Mouse (Mus musculus) CD8-positive naive resting alpha-beta T cell, adult 2 months (primary cell): ENCODE measurements around the gene Vps36.
A peak's percentile ranks its signal among the peaks of the same experiment; 100 is the strongest.

Experiments
- DNase-seq, 2 experiments: peaks; one replicate each; pipeline ENCODE4 v3.0.0; 2022; ENCODE audit warnings: low read depth in 2 of 2, low spot score in 2 of 2

Vps36 gene

DNA sequence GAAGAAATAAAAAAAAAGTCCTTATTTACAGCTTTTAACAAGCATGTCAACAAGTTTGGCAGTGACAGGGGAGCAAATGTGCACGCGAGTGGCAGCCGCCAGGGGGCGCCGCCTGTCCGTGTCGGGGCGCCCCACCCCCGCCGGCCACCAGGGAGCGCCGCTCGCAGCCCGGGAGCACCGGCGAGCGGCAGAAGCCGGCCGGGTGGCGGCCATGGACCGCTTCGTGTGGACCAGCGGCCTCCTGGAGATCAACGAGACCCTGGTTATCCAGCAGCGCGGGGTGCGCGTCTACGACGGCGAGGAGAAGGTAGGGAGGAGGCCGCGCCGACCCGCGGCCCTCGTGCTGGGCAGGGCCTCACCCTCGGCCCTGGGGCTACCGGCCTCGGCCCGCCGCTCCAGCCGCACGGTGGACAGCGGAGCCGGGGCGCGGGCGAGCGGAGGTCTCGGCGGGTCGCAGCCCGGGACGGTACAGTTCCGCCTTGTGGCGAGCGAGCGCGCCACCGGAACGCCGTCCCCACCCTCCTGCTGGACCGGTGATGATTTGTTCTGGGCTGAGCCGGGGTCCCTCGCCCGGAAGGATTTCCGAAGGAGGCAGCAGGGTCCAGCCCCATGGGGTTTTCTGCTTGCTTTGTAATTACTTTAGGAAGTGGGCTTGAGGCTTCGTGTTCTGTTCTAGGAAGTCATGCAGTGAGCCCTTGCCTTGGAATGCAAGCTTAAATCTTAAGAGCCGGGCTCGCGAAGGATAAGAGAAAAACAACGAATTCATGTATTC lies at the start of gene Vps36:
Gene Vps36, plus strand, starts transcription at position 150 of the 772 bp plus-strand sequence.
- peak; percentile 85 to 88 for DNase-seq

DNA sequence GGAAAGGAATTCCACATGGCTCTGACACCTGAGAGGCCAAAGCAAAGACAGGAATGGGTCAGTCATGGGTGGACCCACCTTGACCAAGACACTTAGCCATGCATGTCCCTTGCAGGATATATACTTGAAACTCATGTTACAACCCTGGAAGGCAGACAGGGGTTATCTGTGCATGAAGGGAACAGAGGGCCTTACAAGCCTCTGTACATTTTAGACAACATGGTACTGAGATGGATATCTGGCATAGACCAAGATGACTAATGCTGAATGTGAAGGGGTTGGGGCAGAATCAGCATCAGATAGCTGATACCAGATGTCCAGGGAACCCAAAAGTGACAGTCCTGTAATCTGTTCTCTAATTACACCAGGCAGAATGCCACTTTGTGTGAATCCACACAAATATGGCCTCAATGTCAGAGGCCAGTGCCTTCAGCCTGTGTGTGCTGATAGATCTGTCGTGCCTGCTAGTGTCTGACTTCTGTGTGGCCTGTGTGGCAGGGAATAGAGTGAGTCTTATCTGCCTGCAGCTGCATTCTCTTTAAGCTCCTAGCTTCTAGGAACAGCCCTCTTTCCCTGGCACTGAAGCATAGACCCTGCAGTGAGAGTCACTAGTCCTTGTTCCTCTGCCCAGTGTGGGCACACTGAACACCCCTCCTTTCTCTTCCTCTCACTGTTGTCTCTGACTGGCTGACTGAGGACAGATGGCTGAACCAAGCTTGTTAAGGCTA lies 48.7 kb upstream of the Vps36 start:
- no peak for DNase-seq

DNA sequence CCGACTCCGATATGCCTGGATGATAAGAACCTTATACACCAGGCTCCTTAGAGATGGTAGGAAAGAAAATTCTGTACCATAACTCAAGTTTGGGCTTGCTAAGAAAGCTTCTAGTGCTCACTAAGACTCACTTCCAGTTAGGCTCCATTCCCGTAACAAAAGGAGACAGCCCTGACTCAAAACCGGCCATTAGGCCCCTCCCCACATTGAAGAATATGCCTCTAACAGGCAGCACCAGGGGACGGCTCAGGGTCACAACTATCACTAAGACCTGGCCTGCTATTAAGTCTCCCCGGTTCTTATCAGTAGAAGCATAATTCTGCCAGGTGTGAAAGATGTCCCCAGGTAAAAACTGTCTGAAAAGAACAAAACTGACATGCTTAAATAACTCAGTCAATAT lies 46.8 kb upstream of the Vps36 start:
- DNase-seq, result no peak

DNA sequence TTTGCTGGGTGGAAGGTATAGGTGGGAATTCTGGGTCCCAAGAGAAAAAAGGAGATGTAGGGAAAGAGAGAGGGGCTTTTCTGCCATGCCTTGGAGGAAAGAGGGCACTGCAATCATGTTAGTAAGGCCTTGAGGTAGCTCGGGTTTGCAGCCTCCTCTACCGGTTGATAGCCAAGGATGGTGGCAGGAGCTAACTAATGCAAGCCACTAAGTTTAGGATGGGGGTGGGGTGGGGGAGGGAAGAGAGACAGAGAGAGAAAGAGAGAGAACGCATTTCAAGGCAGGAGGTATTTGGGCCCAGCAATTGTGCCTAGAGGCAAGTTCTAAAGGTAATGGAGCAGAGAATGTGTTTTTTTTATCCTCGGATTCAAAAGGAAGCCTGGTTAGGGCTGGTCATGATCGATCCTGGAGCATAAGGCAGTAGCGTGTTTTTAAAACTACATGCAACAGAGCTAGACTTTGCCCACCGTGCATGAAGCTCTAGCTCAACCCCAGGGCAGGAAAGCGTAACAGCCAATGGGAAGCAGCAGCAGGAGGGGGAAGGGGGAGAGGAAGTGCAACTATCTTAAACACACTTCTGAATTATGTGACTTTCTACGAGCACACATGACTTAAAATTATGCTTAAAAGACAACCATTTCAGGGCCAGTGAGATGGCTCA lies 44.8 kb upstream of the Vps36 start:
- no peak for DNase-seq

DNA sequence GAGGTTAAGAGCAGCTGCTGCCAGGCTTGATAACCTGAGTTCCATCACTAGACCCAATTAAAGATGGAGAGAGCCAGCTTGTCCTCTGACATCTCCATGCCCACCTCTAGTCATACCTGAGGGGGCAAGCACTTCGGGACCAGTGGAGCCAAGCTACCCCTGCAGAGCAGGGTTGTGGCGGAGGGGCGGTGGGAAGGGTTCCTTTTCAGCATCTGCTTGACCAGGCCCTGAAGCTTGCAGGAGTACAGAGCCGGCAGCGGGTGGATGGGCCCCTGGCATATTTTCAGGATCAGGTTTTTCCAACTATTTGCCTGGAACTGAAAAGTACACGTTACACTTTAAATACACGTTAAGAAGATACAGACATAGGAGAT lies 44.3 kb upstream of the Vps36 start:
- no peak for DNase-seq

DNA sequence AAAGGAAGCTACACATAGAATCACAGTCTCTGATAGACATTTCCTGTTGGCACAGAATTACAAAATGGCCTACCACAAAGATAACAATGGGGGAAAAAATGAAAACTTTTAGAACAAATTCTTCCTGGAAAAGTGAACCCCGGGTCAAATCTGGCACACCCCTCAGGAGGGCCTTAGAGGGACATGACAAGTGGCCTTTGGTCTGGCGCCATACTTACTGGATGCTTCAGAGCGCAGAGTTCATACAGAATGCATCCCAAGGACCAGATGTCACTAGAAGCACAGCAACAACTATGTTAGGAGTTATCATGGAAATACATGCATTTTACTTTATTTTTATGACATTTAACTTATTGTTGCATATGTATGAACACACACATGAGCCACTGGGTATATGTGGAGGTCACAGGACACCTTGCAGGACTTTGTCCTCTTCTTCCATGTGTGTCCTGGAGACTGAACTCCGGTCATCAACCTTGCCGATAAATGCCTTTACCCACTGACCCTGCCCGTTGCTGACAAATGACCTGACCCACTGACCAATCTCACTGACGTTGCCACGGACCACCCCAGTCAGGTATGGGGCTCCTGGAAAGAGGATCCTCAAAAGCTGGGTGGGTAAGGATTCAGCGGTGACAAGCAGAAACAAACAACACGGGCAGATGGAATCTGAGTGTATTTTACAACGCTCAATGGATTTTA lies 42.8 kb upstream of the Vps36 start:
- no peak for DNase-seq

DNA sequence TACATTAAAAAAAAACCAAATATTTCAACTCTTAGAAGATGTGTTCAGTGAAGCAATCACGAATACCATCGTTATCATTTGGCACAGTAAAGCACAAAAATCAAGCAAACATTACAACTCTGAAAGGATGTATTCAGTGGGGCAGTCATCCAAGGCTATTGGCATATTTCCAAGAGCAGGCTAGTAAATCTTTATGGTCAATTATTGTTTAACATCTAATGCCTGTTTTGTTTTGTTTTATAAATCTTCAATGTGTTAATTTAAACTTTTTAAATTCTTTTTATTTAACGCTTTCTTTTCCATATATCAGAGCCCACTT lies 42.3 kb upstream of the Vps36 start:
- no peak for DNase-seq

DNA sequence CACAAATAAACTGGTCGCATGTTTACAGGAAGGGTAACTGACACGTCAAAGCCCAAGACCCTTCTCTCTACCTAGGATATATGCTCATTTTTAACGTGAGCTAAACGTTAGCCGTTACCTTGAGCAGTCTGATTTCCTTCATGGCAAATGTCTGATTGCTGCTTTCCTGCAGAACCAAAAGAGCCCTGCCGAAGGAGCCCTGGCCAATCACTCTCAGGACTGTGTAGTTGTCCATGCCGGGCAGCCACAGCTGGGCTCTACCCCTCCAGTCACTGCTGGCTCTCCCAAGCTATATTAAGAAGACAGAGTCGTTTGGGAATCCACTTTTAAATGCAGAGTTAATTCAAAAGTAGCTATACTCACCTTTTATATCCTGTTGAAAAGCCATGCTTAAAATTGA lies 30.4 kb upstream of the Vps36 start:
- DNase-seq, result no peak

DNA sequence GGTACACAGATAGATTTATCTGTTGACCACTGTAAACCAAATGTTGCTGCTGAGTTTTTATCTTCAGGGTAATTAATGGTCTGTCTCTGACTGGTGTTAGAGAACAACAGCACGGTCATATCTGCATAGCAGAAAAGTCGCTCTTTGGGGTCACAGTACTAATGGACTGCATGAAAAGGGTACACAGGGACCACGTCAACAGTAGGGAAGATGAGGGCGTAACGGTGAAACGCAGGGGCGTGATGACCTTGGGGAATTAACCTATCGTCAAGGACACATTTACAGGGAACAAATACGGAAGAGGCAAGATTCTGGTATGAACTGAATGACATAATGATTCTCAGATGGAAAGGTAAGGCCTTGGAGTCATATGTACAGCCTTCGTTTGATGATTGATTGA lies 28.2 kb upstream of the Vps36 start:
- DNase-seq, result no peak

DNA sequence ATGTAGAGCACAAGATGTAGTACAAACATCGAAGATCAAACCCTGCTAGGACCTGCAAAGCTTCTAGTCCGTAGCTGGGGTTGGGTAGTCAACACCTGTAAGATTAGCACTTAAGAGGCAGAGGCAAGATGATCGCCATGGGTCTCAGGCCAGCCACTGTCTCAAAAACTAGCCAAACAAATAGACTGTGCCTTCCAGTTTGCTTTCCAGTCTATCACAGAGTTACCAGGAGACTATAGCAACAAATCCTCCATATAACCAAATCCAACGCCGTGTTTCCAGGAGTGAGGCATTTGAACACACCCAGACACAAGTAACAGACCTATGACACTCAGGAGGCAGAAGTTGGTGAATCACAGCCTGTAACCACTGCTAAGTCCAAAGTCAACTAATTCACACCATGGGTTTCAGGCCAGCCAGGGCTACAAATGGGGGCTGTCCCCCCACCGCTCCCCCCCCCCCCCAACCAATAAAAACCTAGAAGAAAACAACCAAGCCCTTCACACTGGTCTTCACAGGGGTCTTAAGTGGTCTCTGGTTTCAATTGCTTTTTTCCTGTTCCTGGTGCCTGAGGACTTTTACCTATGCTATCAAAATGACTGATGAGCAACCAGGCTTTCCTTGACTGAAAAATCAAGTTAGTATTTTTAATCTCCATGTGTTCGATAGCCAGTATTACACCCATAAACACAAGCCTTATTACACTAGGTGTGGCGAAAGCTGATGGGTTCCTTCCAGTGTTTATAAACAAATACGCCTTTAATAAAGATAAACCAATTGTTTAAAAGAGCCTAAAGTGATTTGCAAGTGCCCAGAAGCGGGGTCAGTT lies 27.1 kb upstream of the Vps36 start:
- DNase-seq, result no peak

DNA sequence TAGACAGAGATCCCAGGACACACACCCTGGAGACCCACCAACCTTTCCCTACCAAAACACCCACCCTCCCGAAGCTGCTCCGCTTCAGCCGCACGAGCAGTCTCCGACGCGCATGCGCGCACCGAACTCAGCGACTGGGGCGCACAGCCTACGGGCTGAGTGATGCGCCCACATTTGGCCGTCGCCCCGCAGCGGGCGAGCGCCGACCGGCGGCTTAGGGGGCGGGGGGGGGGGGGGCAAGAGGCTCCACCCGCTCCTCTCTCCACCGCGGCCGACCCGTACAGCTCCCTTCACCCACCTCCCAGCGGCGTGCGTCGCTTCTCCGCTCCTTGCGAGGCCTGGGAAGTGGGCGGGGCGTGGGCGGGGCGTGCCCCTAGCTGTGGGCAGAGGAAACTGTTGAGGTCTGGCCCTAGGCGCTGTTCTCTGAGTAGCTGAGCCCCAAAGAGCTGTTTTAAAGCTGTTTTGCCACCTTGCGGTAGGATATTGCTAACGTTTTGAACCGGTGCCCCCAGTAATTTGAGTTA lies 26.5 kb upstream of the Vps36 start, which contains the start of gene Nek3:
Gene Nek3, minus strand, starts transcription at position 356 of the 524 bp plus-strand sequence.
- peak; percentile 74 to 76 for DNase-seq

DNA sequence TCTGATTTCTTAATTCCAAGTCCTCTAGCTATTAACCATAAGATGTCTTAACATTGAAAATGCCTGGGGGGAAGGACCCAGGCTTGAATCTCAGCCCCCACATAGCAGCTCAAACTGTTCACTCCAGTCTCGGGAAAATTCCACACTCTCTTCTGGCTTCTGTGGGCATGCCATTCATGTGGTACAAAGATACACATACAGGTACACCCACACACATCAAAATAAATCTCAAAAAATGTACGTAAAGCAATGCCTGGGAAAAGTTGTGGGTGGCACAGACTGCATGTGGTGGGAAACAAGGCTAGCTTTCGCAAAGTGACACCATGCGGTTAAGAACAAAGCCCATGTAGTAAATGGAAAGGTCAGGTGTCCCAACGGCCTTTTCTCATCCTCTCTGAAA lies 23.4 kb upstream of the Vps36 start:
- no peak for DNase-seq

DNA sequence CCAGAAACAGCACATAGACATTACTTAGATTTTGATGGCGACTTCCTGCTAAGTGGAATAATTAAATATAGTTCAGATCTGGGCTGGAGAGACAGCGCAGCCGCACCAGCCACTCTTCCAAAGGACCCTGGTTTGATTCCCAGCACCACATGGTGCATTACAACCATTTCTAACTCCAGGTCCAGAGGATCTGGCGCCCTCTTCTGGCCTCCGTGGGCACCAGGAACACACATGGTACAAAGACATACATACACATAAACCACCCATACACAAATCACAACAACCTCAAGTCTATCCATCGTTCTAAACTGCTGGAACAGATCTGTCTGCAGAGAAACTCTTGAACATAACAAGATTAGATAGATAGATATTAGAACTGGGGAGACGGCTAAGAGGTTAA lies 16.6 kb upstream of the Vps36 start:
- no peak for DNase-seq

DNA sequence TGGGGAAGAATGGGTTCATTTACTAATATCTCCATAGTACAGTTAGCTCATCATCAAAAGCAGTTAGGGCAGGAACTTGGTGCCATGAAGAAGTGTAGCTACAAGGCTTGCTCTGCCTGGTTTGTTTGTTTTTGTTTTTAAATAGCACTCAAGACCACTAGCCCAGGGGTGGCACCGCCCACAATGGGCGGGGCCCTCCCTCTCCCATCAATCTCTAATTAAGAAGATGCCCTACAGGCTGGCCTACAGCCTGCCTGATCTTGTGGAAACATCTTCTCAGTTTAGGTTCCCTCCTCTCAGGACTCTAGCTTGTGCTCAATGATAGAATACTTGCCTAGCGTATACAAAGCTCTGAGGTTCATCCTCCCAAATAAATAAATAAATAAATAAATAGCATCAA lies 7.7 kb upstream of the Vps36 start:
- no peak for DNase-seq

DNA sequence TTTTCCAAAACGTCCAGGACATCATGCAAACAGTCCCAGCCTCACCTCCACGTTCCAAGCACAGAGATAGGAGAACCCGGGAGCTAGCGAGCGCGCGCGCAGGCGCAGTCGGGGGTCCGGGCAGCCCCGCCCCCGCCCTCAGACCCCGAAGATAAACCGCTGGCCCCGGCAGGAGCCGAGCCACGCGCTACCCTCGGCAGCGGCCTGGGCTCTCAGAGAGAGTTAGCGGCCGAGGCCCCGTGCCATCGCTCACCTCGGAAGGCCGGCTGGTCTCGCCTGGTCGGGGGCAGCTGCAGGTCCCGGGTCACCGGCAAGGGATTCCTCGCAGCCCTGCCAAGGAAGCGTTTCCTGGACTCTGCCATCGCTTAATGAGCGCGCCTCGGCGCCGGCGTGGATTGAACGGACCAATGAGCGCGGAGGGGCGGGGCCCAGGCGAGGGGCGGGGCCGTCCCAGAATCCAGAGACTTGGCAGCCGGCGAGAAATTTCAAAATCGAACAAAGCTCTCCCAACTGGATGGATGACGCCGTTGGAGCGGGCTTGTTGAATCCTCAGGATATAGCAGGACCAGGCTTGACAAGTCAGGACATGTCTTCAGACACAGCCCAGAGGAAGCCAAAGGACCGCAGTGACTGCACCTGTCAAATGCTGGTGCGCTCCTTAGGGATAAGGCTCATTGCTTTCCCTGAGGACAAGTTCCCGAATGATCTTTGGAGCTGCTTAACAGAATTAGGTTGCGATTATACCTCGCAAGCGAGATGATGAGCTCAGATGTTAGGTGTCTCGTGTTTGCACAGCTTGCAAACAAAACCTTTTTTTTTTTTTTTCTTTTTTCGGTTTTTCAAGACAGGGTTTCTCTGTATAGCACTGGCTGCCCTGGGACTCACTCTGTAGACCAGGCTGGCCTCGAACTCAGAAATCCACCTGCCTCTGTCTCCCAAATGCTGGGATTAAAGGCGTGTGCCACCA lies 6.9 kb upstream of the Vps36 start, which contains the start of gene Ckap2:
Gene Ckap2, minus strand, starts transcription at position 389 of the 967 bp plus-strand sequence.
- DNase-seq, result peak; percentile 61 to 64

DNA sequence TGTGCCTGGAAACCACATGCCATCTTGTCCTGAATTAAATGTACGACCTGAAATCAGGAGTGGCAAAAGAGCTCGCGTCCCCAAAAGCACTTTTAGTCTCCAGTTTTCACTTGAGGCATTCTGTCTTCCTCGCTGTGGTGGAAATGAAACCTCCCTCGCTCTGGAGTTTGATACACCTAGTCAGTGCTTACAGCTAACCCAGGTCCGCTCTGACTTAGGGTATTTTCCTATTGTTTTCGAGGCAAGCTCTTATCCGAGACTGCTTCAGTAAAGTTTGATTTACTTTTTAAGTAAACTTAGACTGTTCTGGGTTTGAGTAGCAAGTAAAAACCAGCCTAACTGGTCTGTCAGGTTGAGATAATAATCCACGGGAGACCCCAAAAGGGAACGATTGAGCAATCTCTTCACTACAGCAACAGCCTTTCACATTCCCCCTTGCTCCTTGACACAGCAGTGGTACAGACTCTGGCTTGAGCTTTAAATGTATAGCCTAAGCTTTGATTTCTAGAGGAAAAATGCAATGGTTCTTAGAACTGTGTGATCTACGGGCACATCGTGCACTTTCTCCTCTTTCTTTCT lies 912 bp downstream of the Vps36 start:
- DNase-seq, result peak in 1 of 2 experiments; percentile 13

DNA sequence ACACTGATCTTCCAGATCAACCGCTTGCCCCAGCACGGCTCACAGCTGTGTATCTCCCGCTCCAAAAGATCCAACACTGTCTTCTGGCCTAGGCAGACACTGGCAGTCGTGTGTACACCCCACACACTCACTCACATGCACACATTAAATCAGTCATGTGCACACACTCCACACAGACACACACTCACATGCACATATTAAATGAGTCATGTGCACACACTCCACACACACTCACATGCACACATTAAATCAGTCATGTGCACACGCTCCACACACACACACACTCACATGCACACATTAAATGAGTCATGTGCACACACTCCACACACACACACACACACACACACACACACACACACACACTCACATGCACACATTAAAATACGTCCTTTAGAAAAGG lies 5.3 kb downstream of the Vps36 start:
- DNase-seq, result no peak

DNA sequence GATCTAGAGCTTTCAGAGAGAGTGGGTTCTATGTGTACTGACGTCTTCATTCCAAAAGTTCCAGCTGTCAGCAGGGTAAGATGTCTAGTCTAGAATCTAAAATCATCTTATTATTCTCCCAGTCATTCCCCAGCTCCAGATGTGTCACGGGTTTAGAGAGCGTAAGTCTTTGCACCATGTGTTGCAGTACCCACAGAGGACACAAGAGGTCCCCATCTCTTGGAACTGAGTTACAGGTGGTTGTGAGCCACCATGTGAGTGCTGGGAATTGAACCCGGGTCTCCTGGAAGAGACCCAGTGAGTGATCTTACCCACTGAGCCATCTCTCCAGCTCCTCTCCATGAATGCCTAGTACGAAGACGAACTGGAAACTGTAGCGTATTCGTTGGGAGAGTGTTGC lies 6.9 kb downstream of the Vps36 start:
- DNase-seq, result no peak

DNA sequence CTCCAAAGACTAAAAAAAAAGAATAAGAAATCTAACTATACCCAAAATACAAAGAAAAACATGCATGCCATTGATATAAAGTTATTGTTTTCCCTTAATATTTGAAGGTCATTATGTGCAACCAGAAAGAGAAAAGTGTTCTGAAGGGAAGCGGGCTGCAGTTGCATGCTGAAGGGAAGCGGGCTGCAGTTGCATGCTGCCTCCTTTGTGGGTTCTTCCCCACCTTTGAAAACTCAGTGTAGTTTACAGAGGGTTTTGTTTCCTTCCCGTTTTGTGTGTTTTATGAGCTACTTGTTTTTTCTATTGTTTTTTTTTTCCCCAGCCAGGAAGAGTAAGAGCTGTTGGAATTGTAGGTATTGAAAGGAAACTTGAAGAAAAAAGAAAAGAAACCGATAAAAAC lies 14.9 kb downstream of the Vps36 start:
- no peak for DNase-seq
